Mouse (Mus musculus) ES-E14 (cell line): ENCODE results near the gene Dcun1d2.

Experiments used
- CHD2 ChIP-seq: IDR thresholded peaks from 2 replicates; pipeline ENCODE4 v1.6.1; 2014; ENCODE audit warnings: mild to moderate bottlenecking, low read depth, low read length, inconsistent platforms
- HCFC1 ChIP-seq: IDR thresholded peaks from 2 replicates; pipeline ENCODE4 v1.6.1; 2012; ENCODE audit warnings: low read length, inconsistent platforms, borderline replicate concordance; ENCODE audit not compliant: insufficient read depth
- MAFK ChIP-seq: IDR thresholded peaks from 2 replicates; pipeline ENCODE4 v1.6.1; 2014; ENCODE audit warnings: mild to moderate bottlenecking, low read depth, low read length, inconsistent platforms; ENCODE audit not compliant: insufficient read depth
- ZC3H11A ChIP-seq: IDR thresholded peaks from 2 replicates; pipeline ENCODE4 v1.6.1; 2012; ENCODE audit warnings: low read depth, mild to moderate bottlenecking, inconsistent platforms, low read length, borderline replicate concordance
- ZNF384 ChIP-seq: IDR thresholded peaks from 2 replicates; pipeline ENCODE4 v1.6.1; 2012; ENCODE audit warnings: low read depth, low read length, inconsistent platforms

DNA sequence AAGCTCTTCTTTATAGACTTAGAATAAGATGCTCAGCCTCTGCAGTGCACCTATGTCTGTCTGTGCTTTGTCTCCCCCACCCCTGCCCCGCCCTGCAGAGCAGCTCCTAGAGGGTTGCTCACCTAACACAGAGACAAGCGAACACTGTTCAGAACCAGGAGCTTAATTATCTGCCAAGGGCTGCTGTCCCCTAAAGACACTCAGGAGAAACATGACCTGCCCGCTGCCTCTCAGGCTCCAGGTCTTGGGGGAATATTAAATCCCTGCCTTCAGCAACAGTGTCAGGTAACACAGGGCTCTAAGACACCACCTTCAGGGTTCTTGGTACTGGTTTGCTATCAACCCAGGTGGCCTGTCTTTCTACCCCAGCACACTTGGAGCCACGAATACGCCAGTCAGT, 34.5 kb downstream of the Dcun1d2 start:
- TF ChIP-seq HCFC1 = no peak
- TF ChIP-seq ZNF384 = no peak
- TF ChIP-seq ZC3H11A = no peak
- no peak for TF ChIP-seq MAFK
- TF ChIP-seq CHD2 = no peak
